Mouse (Mus musculus) ES-E14 (cell line): ENCODE data around the gene Kirrel3. TPM values are rescaled to one million over a fixed set of nuclear protein-coding genes. Genes with fewer than 3 reads are reported as not detected.

ENCODE experiments used
- DNase-seq: peaks from one replicate; pipeline ENCODE4 v3.0.0-alpha.2; 2013; ENCODE audit warnings: low read depth, low spot score
- H3K27ac ChIP-seq: 2 replicates; pipeline ENCODE4 v1.5.1; 2012; ENCODE audit warnings: low read depth, mild to moderate bottlenecking, low read length, moderate library complexity, mixed read lengths; ENCODE audit not compliant: poor library complexity, insufficient read depth, severe bottlenecking
- H3K36me3 ChIP-seq: 2 replicates; pipeline ENCODE4 v1.6.1; 2012; ENCODE audit warnings: mild to moderate bottlenecking, low read length, moderate library complexity, mixed read lengths; ENCODE audit not compliant: control insufficient read depth, poor library complexity, insufficient read depth, severe bottlenecking
- H3K4me1 ChIP-seq, 2 experiments: fragments of 150-350 bp in 1 of 2; sonication (generic) in 1 of 2; 2 replicates each; pipeline ENCODE4 v1.6.1; 2012; ENCODE audit warnings: low read length in 2 of 2, mild to moderate bottlenecking in 1 of 2, mixed read lengths in 1 of 2; ENCODE audit not compliant: control insufficient read depth in 2 of 2, insufficient read depth in 2 of 2, poor library complexity in 1 of 2
- H3K4me3 ChIP-seq, 2 experiments: fragments of 150-350 bp in 1 of 2; sonication (generic) in 1 of 2; 2 replicates each; pipeline ENCODE4 v1.5.1; 2012; ENCODE audit warnings: low read length in 2 of 2, low read depth in 1 of 2, mild to moderate bottlenecking in 1 of 2, mixed read lengths in 1 of 2; ENCODE audit not compliant: insufficient read depth in 1 of 2, poor library complexity in 1 of 2, severe bottlenecking in 1 of 2
- H3K9ac ChIP-seq: 2 replicates; pipeline ENCODE4 v1.6.1; 2012; ENCODE audit warnings: low read depth, mild to moderate bottlenecking, low read length, mixed read lengths; ENCODE audit not compliant: poor library complexity, insufficient read depth, severe bottlenecking
- H3K9me3 ChIP-seq: fragments of 150-350 bp; sonication (generic); 2 replicates; pipeline ENCODE4 v1.6.1; 2012; ENCODE audit warnings: low read depth, mild to moderate bottlenecking, low read length; ENCODE audit not compliant: control insufficient read depth, insufficient read depth
- CHD2 ChIP-seq: IDR thresholded peaks from 2 replicates; pipeline ENCODE4 v1.6.1; 2014; ENCODE audit warnings: mild to moderate bottlenecking, low read depth, low read length, inconsistent platforms
- HCFC1 ChIP-seq: IDR thresholded peaks from 2 replicates; pipeline ENCODE4 v1.6.1; 2012; ENCODE audit warnings: low read length, inconsistent platforms, borderline replicate concordance; ENCODE audit not compliant: insufficient read depth
- MAFK ChIP-seq: IDR thresholded peaks from 2 replicates; pipeline ENCODE4 v1.6.1; 2014; ENCODE audit warnings: mild to moderate bottlenecking, low read depth, low read length, inconsistent platforms; ENCODE audit not compliant: insufficient read depth
- ZC3H11A ChIP-seq: IDR thresholded peaks from 2 replicates; pipeline ENCODE4 v1.6.1; 2012; ENCODE audit warnings: low read depth, mild to moderate bottlenecking, inconsistent platforms, low read length, borderline replicate concordance
- ZNF384 ChIP-seq: IDR thresholded peaks from 2 replicates; pipeline ENCODE4 v1.6.1; 2012; ENCODE audit warnings: low read depth, low read length, inconsistent platforms
- in situ Hi-C, 2 experiments: fragments of 600-800 bp; cut with MboI; formaldehyde crosslinking; loops; one replicate each; pipeline ENCODE4 v1.15.1; 2025; ENCODE audit warnings: low sequenced_read_pairs in 2 of 2, inconsistent platforms in 1 of 2; ENCODE audit not compliant: unreplicated experiment in 2 of 2
- total RNA-seq: library from RNA; depleted of rRNA; stranded (reverse); fragments of 300-350 nt; gene quantifications from 2 replicates; pipeline ENCODE4 v1.2.3, GENCODE M21; 2012

Gene Kirrel3
- total RNA-seq, 1 experiment = 0.67 TPM

DNA sequence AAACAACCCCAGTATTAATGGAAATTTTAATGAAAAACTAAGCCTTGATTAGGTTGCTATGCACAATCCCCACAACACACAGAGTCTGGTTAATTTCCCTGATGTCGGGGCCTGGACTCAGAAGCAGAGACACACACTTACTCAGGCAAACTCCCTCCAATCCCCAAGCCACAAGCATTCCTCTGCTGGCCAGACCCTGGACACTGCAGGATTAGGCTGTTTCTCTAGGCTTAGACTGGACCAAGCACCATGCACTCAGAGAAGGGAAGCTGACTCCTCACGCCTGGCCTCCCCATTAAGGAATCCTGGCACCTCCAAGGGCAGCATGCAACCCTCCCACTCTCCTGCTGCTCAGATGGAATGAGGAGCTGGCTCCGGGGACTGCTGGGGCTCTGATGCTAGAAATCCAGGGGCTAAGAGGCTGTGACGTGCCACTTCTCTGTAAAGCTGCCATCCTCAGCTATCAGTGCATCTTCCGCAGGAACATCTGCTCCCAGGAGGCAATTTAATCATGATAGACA lies 324.4 kb downstream of the Kirrel3 start:
- in situ Hi-C loops = no loop called here
- TF ChIP-seq ZNF384 (no peak), CHD2 (no peak), HCFC1 (no peak), ZC3H11A (no peak), MAFK (no peak)
- no peaks in the 10 kb centered on the region for H3K4me1 ChIP-seq

DNA sequence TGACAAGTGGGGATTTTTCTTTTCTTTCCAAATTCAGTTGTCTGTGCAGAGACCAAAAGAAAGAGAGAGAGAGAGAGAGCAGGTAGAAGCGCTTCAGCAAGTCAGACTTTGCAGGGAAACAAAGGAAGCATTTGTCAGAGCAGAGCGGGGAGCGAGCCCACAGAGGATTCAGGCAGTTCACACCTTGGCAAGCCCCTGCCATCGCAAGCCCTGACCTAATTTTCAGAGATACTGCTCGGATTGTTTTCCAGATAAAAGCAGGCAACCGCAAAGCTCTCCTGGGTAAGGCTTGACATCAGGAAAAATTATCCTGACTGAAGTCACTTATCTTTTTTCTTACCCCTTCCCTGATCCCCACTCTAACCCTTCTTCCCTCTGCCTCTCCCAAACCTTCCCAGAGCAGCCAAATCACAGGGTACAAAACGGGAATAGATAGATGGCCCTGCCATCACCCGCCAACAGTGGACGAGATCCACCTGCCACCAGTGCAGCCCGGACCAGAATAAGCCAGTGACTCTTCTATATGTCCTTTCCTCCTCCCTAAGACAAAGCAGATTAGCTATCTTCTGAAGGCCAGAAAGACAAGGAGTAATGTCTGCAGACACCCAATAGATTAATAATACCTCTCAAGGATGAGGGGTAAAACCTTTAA lies 332.8 kb downstream of the Kirrel3 start:
- Histone ChIP-seq H3K4me3 (no peak overlapping the region), H3K9ac (no peak overlapping the region), H3K9me3 (no peaks in the 10 kb centered on the region), H3K27ac (no peak overlapping the region), H3K4me1 (no peaks in the 10 kb centered on the region), H3K36me3 (no peaks in the 10 kb centered on the region)
- in situ Hi-C loops = no loop called here
- DNase-seq = no peak
- no peak for TF ChIP-seq ZC3H11A
- no peak for TF ChIP-seq ZNF384
- TF ChIP-seq CHD2 = no peak
- TF ChIP-seq MAFK = no peak
- no peak for TF ChIP-seq HCFC1

More for the DNA sequence above, 324.4 kb downstream of the Kirrel3 start:
- DNase-seq = no peak
- Histone ChIP-seq H3K27ac (no peak overlapping the region), H3K9ac (no peak overlapping the region), H3K36me3 (no peaks in the 10 kb centered on the region), H3K9me3 (no peaks in the 10 kb centered on the region), H3K4me3 (no peak overlapping the region)

DNA sequence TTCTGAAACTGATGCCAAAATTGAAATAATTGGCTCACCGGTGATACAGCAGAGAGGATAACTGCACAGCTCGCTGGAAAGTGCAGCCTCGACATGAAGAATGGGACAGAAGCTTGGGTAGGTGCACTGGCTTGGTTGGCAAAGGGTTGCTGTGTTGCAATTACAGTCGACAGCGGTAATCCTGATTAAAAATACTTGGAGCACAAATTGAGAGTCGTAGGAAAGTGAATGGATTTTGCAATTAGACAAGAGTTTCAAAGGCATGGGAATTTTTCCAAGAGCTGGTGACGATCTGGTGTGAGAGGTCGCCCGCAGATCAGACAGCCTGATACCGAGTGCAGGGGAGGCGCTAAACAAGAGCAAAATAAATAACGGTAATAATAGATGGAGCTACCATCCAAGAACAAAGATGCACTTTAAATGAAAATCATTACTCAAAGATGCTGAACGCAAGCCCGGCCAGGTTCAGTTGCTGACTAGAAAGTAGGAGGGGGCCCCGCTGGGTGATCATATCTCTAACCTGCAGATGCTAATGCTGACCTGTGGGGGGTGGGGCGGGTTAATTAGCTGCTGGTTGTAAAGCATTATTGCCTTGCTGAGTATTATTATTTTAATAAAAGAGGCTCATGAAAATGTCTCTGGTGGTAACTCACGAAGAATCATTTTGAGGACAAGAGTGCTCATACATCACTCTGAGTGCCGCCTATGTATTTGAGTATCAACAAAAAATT lies 338.8 kb downstream of the Kirrel3 start:
- Histone ChIP-seq H3K36me3 (no peaks in the 10 kb centered on the region), H3K4me3 (no peak overlapping the region), H3K9ac (no peak overlapping the region), H3K9me3 (no peaks in the 10 kb centered on the region), H3K27ac (no peak overlapping the region), H3K4me1 (no peaks in the 10 kb centered on the region)
- in situ Hi-C loops = no loop called here
- no peak for DNase-seq
- TF ChIP-seq ZC3H11A (no peak), ZNF384 (no peak), HCFC1 (no peak), MAFK (no peak), CHD2 (no peak)

DNA sequence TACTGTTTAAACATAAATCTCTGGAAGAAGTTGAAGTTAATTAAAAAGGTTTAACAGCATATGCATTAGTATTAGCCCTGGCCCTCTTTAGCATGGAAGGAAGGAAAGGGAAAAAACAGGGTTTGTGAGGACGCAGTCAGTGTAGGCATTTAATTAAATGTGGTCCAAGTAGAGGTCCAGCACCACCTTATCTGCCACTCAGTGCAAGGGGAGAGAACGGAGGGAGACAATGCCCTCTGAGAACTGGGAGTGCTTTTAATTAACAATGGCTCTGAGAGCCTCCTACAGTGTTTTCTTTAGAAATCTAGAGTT lies 339.4 kb downstream of the Kirrel3 start:
- Histone ChIP-seq H3K9ac (no peak overlapping the region), H3K27ac (no peak overlapping the region), H3K4me1 (no peaks in the 10 kb centered on the region), H3K4me3 (no peak overlapping the region), H3K9me3 (no peaks in the 10 kb centered on the region), H3K36me3 (no peaks in the 10 kb centered on the region)
- in situ Hi-C loops = no loop called here
- DNase-seq = no peak
- TF ChIP-seq CHD2 (no peak), HCFC1 (no peak), MAFK (no peak), ZC3H11A (no peak), ZNF384 (no peak)
